Mouse (Mus musculus): ENCODE results near the gene Nrg4. TPM values are rescaled to one million over a fixed set of nuclear protein-coding genes. Genes with fewer than 3 reads are reported as not detected.

Nrg4 gene
- polyA plus RNA-seq, 2 experiments, result 1.1 to 1.6 TPM

GRCm38 (mm10) chr9:55324085-55324484 lies 2.6 kb downstream of the Nrg4 start:
- no peak overlapping the region for H3K27ac ChIP-seq (replicated peaks; ENCODE audit: low read depth, low read length)
- 0 out of 2 replicates have a peak, but pooled peaks cover 4% of the 10 kb centered on the region for H3K4me1 ChIP-seq (ENCODE audit: control insufficient read depth, insufficient read depth, low read length)
- ATAC-seq (ENCODE audit: low FRiP score, low read depth), result no peak
- H3K9ac ChIP-seq (ENCODE audit: low read depth, low read length, severe bottlenecking), result no peak overlapping the region
- no peaks in the 10 kb centered on the region for H3K36me3 ChIP-seq (ENCODE audit: control insufficient read depth, insufficient read depth, low read length)
- WGBS, result 46% methylated on average over 8 of the region's 8 CpGs
- no peak for TF ChIP-seq POLR2A (IDR thresholded peaks at IDR 0.05; ENCODE audit: borderline replicate concordance, extremely low read depth, insufficient read depth, insufficient read length)
- H3K4me3 ChIP-seq (replicated peaks; ENCODE audit: low read length), result no peak overlapping the region
- peaks cover 29% of the 10 kb centered on the region for H3K27me3 ChIP-seq (ENCODE audit: control insufficient read depth, insufficient read depth, low read length)
- no peak overlapping the region for H3K4me2 ChIP-seq (replicated peaks; ENCODE audit: low read depth, low read length, severe bottlenecking)
- H3K9me3 ChIP-seq (ENCODE audit: control insufficient read depth, low read length), result no peaks in the 10 kb centered on the region
- DNase-seq (ENCODE audit: low spot score), result no peak

- Histone ChIP-seq H3K27me3 (ENCODE audit: control insufficient read depth, insufficient read depth, low read length) (peaks cover 15% of the 10 kb centered on the region; the same call in 1 of the 2 replicates), H3K9me3 (ENCODE audit: control insufficient read depth, low read length) (no peaks in the 10 kb centered on the region), H3K4me2 (replicated peaks; ENCODE audit: low read depth, low read length, severe bottlenecking) (no peak overlapping the region), H3K9ac (ENCODE audit: low read depth, low read length, severe bottlenecking) (no peak overlapping the region), H3K27ac (replicated peaks; ENCODE audit: low read depth, low read length) (no peak overlapping the region), H3K36me3 (ENCODE audit: control insufficient read depth, insufficient read depth, low read length) (no peaks in the 10 kb centered on the region), H3K4me3 (replicated peaks; ENCODE audit: low read length) (no peak overlapping the region), H3K4me1 (ENCODE audit: control insufficient read depth, insufficient read depth, low read length) (0 out of 2 replicates have a peak, but pooled peaks cover 4% of the 10 kb centered on the region)
- DNase-seq (ENCODE audit: low spot score), result no peak
- WGBS, result 80% methylated on average over 1 of the region's 1 CpGs
- no peak for ATAC-seq (ENCODE audit: low FRiP score, low read depth)
- no peak for TF ChIP-seq POLR2A (IDR thresholded peaks at IDR 0.05; ENCODE audit: borderline replicate concordance, extremely low read depth, insufficient read depth, insufficient read length)
Measured at GRCm38 (mm10) chr9:55322641-55323040, 4.0 kb downstream of the Nrg4 start.

- TF ChIP-seq POLR2A (IDR thresholded peaks at IDR 0.05; ENCODE audit: borderline replicate concordance, extremely low read depth, insufficient read depth, insufficient read length), result no peak
- Histone ChIP-seq H3K36me3 (ENCODE audit: control insufficient read depth, insufficient read depth, low read length) (no peaks in the 10 kb centered on the region), H3K9me3 (ENCODE audit: control insufficient read depth, low read length) (no peaks in the 10 kb centered on the region), H3K4me1 (ENCODE audit: control insufficient read depth, insufficient read depth, low read length) (no peaks in the 10 kb centered on the region), H3K4me3 (replicated peaks; ENCODE audit: low read length) (no peak overlapping the region), H3K4me2 (replicated peaks; ENCODE audit: low read depth, low read length, severe bottlenecking) (no peak overlapping the region), H3K27ac (replicated peaks; ENCODE audit: low read depth, low read length) (no peak overlapping the region), H3K9ac (ENCODE audit: low read depth, low read length, severe bottlenecking) (no peak overlapping the region), H3K27me3 (ENCODE audit: control insufficient read depth, insufficient read depth, low read length) (no peaks in the 10 kb centered on the region)
- ATAC-seq (ENCODE audit: low FRiP score, low read depth), result no peak
- WGBS, result 60% methylated on average over 12 of the region's 12 CpGs
- no peak for DNase-seq (ENCODE audit: low spot score)
Measured at GRCm38 (mm10) chr9:55313619-55314261, 12.9 kb downstream of the Nrg4 start.

GRCm38 (mm10) chr9:55311560-55311959 lies 15.1 kb downstream of the Nrg4 start:
- 13% methylated on average over 5 of the region's 5 CpGs for WGBS
- no peaks in the 10 kb centered on the region for H3K36me3 ChIP-seq (ENCODE audit: control insufficient read depth, insufficient read depth, low read length)
- H3K9ac ChIP-seq (ENCODE audit: low read depth, low read length, severe bottlenecking), result no peak overlapping the region
- no peak overlapping the region for H3K4me2 ChIP-seq (replicated peaks; ENCODE audit: low read depth, low read length, severe bottlenecking)
- H3K9me3 ChIP-seq (ENCODE audit: control insufficient read depth, low read length), result no peaks in the 10 kb centered on the region
- TF ChIP-seq POLR2A (IDR thresholded peaks at IDR 0.05; ENCODE audit: borderline replicate concordance, extremely low read depth, insufficient read depth, insufficient read length), result no peak
- ATAC-seq (ENCODE audit: low FRiP score, low read depth) (peak; percentile 72), DNase-seq (ENCODE audit: low spot score) (peak; percentile 92)
- no peak overlapping the region for H3K27ac ChIP-seq (replicated peaks; ENCODE audit: low read depth, low read length)
- no peaks in the 10 kb centered on the region for H3K27me3 ChIP-seq (ENCODE audit: control insufficient read depth, insufficient read depth, low read length)
- H3K4me1 ChIP-seq (ENCODE audit: control insufficient read depth, insufficient read depth, low read length), result no peaks in the 10 kb centered on the region
- no peak overlapping the region for H3K4me3 ChIP-seq (replicated peaks; ENCODE audit: low read length)

GRCm38 (mm10) chr9:55308455-55308854 lies 18.2 kb downstream of the Nrg4 start:
- no peaks in the 10 kb centered on the region for H3K36me3 ChIP-seq (ENCODE audit: control insufficient read depth, insufficient read depth, low read length)
- H3K4me1 ChIP-seq (ENCODE audit: control insufficient read depth, insufficient read depth, low read length), result no peaks in the 10 kb centered on the region
- no peaks in the 10 kb centered on the region for H3K9me3 ChIP-seq (ENCODE audit: control insufficient read depth, low read length)
- H3K27ac ChIP-seq (replicated peaks; ENCODE audit: low read depth, low read length), result no peak overlapping the region
- H3K9ac ChIP-seq (ENCODE audit: low read depth, low read length, severe bottlenecking), result no peak overlapping the region
- H3K4me3 ChIP-seq (replicated peaks; ENCODE audit: low read length), result no peak overlapping the region
- DNase-seq (ENCODE audit: low spot score), result no peak
- no peaks in the 10 kb centered on the region for H3K27me3 ChIP-seq (ENCODE audit: control insufficient read depth, insufficient read depth, low read length)
- no peak overlapping the region for H3K4me2 ChIP-seq (replicated peaks; ENCODE audit: low read depth, low read length, severe bottlenecking)
- no peak for TF ChIP-seq POLR2A (IDR thresholded peaks at IDR 0.05; ENCODE audit: borderline replicate concordance, extremely low read depth, insufficient read depth, insufficient read length)
- WGBS, result 76% methylated on average over 5 of the region's 5 CpGs
- ATAC-seq (ENCODE audit: low FRiP score, low read depth), result no peak

Measured in limb, embryonic 14.5 days (tissue).